Mouse (Mus musculus) kidney, adult 11 months (tissue): ENCODE measurements around the gene Ggt5.

ENCODE experiments used
- DNase-seq: peaks from one replicate; pipeline ENCODE4 v3.0.0; 2022

Gene Ggt5

DNA sequence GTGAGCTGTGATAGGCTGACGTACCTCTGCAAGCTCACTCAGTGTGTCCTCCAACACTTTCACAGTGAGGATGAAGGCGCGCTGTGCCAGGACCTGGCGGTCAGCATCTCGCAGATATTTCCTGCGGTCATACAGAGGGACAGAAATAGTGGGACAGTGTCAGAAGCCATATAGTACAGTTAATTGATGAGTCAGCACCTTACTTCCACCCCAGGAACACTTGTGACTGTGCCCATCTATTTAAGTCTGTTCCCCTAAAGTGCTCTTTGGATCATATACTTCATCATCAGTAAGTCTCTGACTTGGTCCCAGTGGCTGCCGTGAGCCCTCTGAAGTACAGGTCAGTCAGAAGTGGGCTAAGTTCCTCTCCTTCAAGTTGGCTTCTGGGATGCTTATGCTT is 68.6 kb downstream of the Ggt5 start:
- no peak for DNase-seq

- DNase-seq, result no peak
These were observed 72.2 kb downstream of the Ggt5 start for GRCm38 (mm10) chr10:75661381-75661780.

DNA sequence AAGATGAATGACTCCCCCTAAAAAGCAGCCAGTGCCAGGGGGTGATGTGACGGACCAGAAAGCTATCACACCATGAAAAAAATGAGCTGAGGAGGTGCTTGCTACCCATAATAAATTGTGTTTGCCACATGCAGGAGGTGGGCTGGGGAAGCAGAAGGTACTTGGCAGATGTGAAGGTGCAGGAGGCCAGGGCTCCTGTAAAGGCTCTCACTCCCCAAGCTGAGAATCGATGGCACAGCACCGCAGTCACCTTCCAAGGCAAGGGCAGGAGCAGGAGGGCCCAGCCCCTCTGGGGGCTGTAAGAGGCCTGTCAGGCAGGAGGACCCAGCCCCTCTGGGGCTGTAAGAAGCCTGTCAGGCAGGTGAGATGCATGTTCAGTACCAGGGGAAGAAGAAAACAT is 72.7 kb downstream of the Ggt5 start:
- no peak for DNase-seq

DNA sequence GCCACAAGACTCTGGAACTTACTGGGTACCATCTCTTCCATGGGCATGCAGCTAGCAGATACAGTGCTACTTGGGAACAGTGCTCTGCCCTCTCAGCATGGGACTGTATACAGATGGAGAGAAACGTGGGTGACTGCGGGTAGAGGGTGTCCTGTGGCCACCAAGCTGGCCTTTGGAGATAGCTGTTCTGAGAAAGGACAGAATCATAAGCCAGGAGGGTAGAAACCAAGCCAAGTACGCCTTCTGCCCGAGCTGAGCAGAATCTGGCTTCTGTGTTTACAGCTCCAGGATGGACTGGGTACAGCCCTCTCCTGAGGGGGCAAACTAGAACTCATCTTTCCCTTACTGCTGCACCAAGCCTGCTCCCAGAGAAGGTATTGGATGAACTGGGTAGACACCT is 73.4 kb downstream of the Ggt5 start:
- no peak for DNase-seq

GRCm38 (mm10) chr10:75664673-75665270 is 75.6 kb downstream of the Ggt5 start:
- no peak for DNase-seq

GRCm38 (mm10) chr10:75666451-75667030 is 77.4 kb downstream of the Ggt5 start:
- no peak for DNase-seq
